Mouse (Mus musculus): ENCODE results near the gene Arl9. TPM values are rescaled to one million over a fixed set of nuclear protein-coding genes. Genes with fewer than 3 reads are reported as not detected.

Gene Arl9
- polyA plus RNA-seq, 1 experiment from 2014 or later: not detected

- no peak overlapping the region for H3K4me3 ChIP-seq (ENCODE audit: low read depth, low read length)
- peaks cover 12% of the 10 kb centered on the region; the same call in 1 of the 2 replicates for H3K36me3 ChIP-seq (ENCODE audit: insufficient read depth, low read length)
- TF ChIP-seq EP300 (IDR thresholded peaks at IDR 0.05) (no peak), CTCF (IDR thresholded peaks at IDR 0.05) (no peak)
- H3K27me3 ChIP-seq (replicated peaks; ENCODE audit: insufficient read depth, low read length): no peaks in the 10 kb centered on the region
- WGBS: 62% methylated on average over 8 of the region's 8 CpGs
- ATAC-seq (no peak), DNase-seq (ENCODE audit: low spot score) (no peak)
- peaks cover 9% of the 10 kb centered on the region; the same call in 1 of the 2 replicates for H3K4me1 ChIP-seq (ENCODE audit: insufficient read depth, low read depth, low read length)
- no peak overlapping the region for H3K27ac ChIP-seq (ENCODE audit: low read length)
- no peak overlapping the region for H3K9ac ChIP-seq (replicated peaks; ENCODE audit: low read depth)
- H3K4me2 ChIP-seq (replicated peaks; ENCODE audit: low read depth, low read length): peak overlapping the region; percentile 89
- H3K9me3 ChIP-seq (ENCODE audit: low read length): no peaks in the 10 kb centered on the region
Observed at GRCm38 (mm10) chr5:76975736-76976135, 28.1 kb upstream of the Arl9 start.

DNA sequence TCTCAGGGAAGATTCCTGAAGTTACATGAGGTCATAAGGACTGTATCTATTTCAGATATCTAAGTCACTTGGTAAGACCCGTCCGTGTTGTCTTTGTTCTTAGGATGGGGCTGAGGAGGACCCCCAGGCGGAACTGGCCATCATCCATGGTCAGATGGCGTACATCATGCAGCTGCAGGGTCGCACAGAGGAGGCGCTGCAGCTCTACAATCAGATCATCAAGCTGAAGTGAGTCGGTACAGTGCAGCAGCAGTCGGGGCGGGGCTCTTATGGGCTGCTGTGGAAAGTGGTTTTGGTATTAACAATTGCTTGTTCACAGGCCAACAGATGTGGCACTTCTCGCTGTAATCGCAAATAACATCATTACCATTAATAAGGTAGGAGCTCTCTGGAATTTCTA is 19.8 kb upstream of the Arl9 start:
- Histone ChIP-seq H3K9ac (replicated peaks; ENCODE audit: low read depth) (no peak overlapping the region), H3K36me3 (ENCODE audit: insufficient read depth, low read length) (peaks cover 34% of the 10 kb centered on the region), H3K4me2 (replicated peaks; ENCODE audit: low read depth, low read length) (no peak overlapping the region), H3K9me3 (ENCODE audit: low read length) (no peaks in the 10 kb centered on the region), H3K4me3 (ENCODE audit: low read depth, low read length) (no peak overlapping the region), H3K4me1 (ENCODE audit: insufficient read depth, low read depth, low read length) (no peaks in the 10 kb centered on the region), H3K27ac (ENCODE audit: low read length) (no peak overlapping the region), H3K27me3 (replicated peaks; ENCODE audit: insufficient read depth, low read length) (no peaks in the 10 kb centered on the region)
- ATAC-seq (no peak), DNase-seq (ENCODE audit: low spot score) (no peak)
- WGBS: 92% methylated on average over 11 of the region's 11 CpGs
- TF ChIP-seq CTCF (IDR thresholded peaks at IDR 0.05): no peak
- no peak for TF ChIP-seq EP300 (IDR thresholded peaks at IDR 0.05)

DNA sequence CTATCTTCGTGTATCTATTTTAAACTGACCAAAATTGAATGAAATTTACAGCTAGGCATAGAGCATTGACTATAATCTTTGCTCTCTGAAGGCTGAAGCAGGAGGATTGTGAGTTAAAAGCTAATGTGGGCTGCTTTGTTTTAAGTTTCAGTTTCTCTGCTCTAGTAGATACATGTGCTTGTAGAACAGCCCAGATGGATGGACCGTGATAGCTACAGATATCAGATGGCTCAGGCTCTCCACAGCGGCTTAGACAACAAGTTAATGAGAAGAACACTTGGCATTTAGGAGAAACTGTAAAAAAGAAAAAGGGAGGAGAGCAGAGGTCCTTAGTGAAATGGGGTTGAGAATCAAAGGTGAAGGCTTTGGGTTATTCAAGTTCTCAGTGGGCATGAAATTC is 13.1 kb upstream of the Arl9 start:
- H3K9ac ChIP-seq (replicated peaks; ENCODE audit: low read depth): no peak overlapping the region
- TF ChIP-seq CTCF (IDR thresholded peaks at IDR 0.05) (no peak), EP300 (IDR thresholded peaks at IDR 0.05) (no peak)
- H3K4me2 ChIP-seq (replicated peaks; ENCODE audit: low read depth, low read length): no peak overlapping the region
- no peaks in the 10 kb centered on the region for H3K27me3 ChIP-seq (replicated peaks; ENCODE audit: insufficient read depth, low read length)
- no peak overlapping the region for H3K4me3 ChIP-seq (ENCODE audit: low read depth, low read length)
- H3K9me3 ChIP-seq (ENCODE audit: low read length): no peaks in the 10 kb centered on the region
- DNase-seq (ENCODE audit: low spot score) (no peak), ATAC-seq (no peak)
- H3K27ac ChIP-seq (ENCODE audit: low read length): no peak overlapping the region
- no peaks in the 10 kb centered on the region for H3K4me1 ChIP-seq (ENCODE audit: insufficient read depth, low read depth, low read length)
- H3K36me3 ChIP-seq (ENCODE audit: insufficient read depth, low read length): peaks cover 40% of the 10 kb centered on the region
- 97% methylated on average over 3 of the region's 3 CpGs for WGBS

DNA sequence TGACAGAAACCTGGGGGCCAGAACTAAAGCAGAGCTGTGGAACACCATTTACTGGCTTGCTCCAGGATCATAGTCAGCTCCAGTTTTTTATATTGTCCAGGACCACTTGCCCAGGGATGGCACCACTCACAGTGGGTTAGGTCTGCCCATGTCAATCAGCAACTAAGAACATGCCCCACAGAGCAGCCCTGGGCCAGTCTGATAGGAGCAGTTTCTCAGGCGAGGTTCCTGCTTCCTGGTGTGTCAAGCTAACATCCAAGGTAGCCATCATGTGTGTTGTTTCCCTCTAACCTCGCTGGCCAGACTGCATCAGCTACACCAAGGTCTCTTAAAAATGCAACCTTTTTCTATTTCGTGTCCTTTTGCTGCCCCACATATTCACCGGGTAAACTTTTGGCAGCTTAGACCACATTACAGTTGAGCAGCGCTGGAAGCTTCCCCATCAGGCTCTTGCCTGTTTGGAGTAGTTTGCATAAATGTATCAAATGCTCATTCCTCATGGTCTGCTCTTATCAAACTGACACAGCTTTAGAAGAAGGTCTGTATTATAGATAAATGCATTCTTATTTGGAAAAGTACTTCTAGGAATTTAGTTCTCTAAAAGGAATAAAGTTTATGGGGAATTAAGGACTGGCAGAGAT is 10.6 kb upstream of the Arl9 start:
- DNase-seq (ENCODE audit: low spot score): no peak
- Histone ChIP-seq H3K9me3 (ENCODE audit: low read length) (no peaks in the 10 kb centered on the region), H3K4me2 (replicated peaks; ENCODE audit: low read depth, low read length) (no peak overlapping the region), H3K36me3 (ENCODE audit: insufficient read depth, low read length) (peaks cover 56% of the 10 kb centered on the region), H3K9ac (replicated peaks; ENCODE audit: low read depth) (no peak overlapping the region), H3K27me3 (replicated peaks; ENCODE audit: insufficient read depth, low read length) (no peaks in the 10 kb centered on the region), H3K4me1 (ENCODE audit: insufficient read depth, low read depth, low read length) (no peaks in the 10 kb centered on the region), H3K27ac (ENCODE audit: low read length) (no peak overlapping the region), H3K4me3 (ENCODE audit: low read depth, low read length) (no peak overlapping the region)
- ATAC-seq: no peak
- no peak for TF ChIP-seq EP300 (IDR thresholded peaks at IDR 0.05)
- TF ChIP-seq CTCF (IDR thresholded peaks at IDR 0.05): no peak
- 92% methylated on average over 5 of the region's 5 CpGs for WGBS

GRCm38 (mm10) chr5:76998416-76998815 is 5.4 kb upstream of the Arl9 start:
- Histone ChIP-seq H3K4me3 (ENCODE audit: low read depth, low read length) (no peak overlapping the region), H3K36me3 (ENCODE audit: insufficient read depth, low read length) (peaks cover 30% of the 10 kb centered on the region; the same call in 1 of the 2 replicates), H3K9ac (replicated peaks; ENCODE audit: low read depth) (no peak overlapping the region), H3K4me2 (replicated peaks; ENCODE audit: low read depth, low read length) (no peak overlapping the region), H3K27me3 (replicated peaks; ENCODE audit: insufficient read depth, low read length) (no peaks in the 10 kb centered on the region), H3K4me1 (ENCODE audit: insufficient read depth, low read depth, low read length) (no peaks in the 10 kb centered on the region), H3K9me3 (ENCODE audit: low read length) (no peaks in the 10 kb centered on the region), H3K27ac (ENCODE audit: low read length) (no peak overlapping the region)
- peak; percentile 67 for DNase-seq (ENCODE audit: low spot score)
- ATAC-seq: no peak
- TF ChIP-seq CTCF (IDR thresholded peaks at IDR 0.05) (peak; percentile 67), EP300 (IDR thresholded peaks at IDR 0.05) (no peak)
- WGBS: 45% methylated on average over 5 of the region's 5 CpGs

GRCm38 (mm10) chr5:77001192-77001591 is 2.7 kb upstream of the Arl9 start:
- ATAC-seq (no peak), DNase-seq (ENCODE audit: low spot score) (no peak)
- H3K4me1 ChIP-seq (ENCODE audit: insufficient read depth, low read depth, low read length): no peaks in the 10 kb centered on the region
- H3K9me3 ChIP-seq (ENCODE audit: low read length): no peaks in the 10 kb centered on the region
- no peak overlapping the region for H3K4me2 ChIP-seq (replicated peaks; ENCODE audit: low read depth, low read length)
- TF ChIP-seq EP300 (IDR thresholded peaks at IDR 0.05) (no peak), CTCF (IDR thresholded peaks at IDR 0.05) (no peak)
- H3K27ac ChIP-seq (ENCODE audit: low read length): no peak overlapping the region
- H3K4me3 ChIP-seq (ENCODE audit: low read depth, low read length): no peak overlapping the region
- H3K9ac ChIP-seq (replicated peaks; ENCODE audit: low read depth): no peak overlapping the region
- H3K36me3 ChIP-seq (ENCODE audit: insufficient read depth, low read length): peaks cover 16% of the 10 kb centered on the region; the same call in 1 of the 2 replicates
- 91% methylated on average over 17 of the region's 17 CpGs for WGBS
- no peaks in the 10 kb centered on the region for H3K27me3 ChIP-seq (replicated peaks; ENCODE audit: insufficient read depth, low read length)

Data from lung, postnatal 0 days (tissue).